Mouse (Mus musculus) bone marrow macrophage, adult 2 months (primary cell): ENCODE data around the gene Il9.

Source experiments
- CTCF ChIP-seq: IDR thresholded peaks from 2 replicates; pipeline ENCODE4 v1.5.1; 2012; ENCODE audit warnings: low read depth, mild to moderate bottlenecking, low read length, moderate library complexity
- POLR2A ChIP-seq: IDR thresholded peaks from 2 replicates; pipeline ENCODE4 v1.6.1; 2012; ENCODE audit warnings: mild to moderate bottlenecking, low read depth, low read length, borderline replicate concordance

GRCm38 (mm10) chr13:56432496-56432895, 49.5 kb downstream of the Il9 start:
- TF ChIP-seq CTCF (no peak), POLR2A (no peak)
